Mouse (Mus musculus) ovary, adult 18-20 months (tissue): Measurements from ENCODE around the gene Prpf38a.
A peak's percentile ranks its signal among the peaks of the same experiment; 100 is the strongest.

ENCODE experiments used
- DNase-seq: peaks from one replicate; pipeline ENCODE4 v3.0.0; 2022; ENCODE audit warnings: low spot score, mixed read lengths

The Prpf38a gene

GRCm38 (mm10) chr4:108578840-108579742 is at the start of gene Prpf38a, which contains the start of gene Orc1:
TSS of gene Prpf38a (minus strand) at chr4:108579336.
TSS of gene Orc1 (plus strand) at chr4:108579423.
- peak; percentile 92 for DNase-seq

GRCm38 (mm10) chr4:108627066-108627465 is 47.9 kb upstream of the Prpf38a start:
- no peak for DNase-seq

GRCm38 (mm10) chr4:108621504-108621903 is 42.4 kb upstream of the Prpf38a start:
- no peak for DNase-seq

GRCm38 (mm10) chr4:108620536-108620935 is 41.4 kb upstream of the Prpf38a start:
- DNase-seq: no peak

GRCm38 (mm10) chr4:108619587-108620341 is 40.6 kb upstream of the Prpf38a start, which contains the start of gene Cc2d1b:
TSS of gene Cc2d1b (plus strand) at chr4:108619940.
- peak; percentile 83 for DNase-seq

GRCm38 (mm10) chr4:108619165-108619564 is 40.0 kb upstream of the Prpf38a start:
- DNase-seq: no peak

GRCm38 (mm10) chr4:108618586-108618985 is 39.5 kb upstream of the Prpf38a start:
- no peak for DNase-seq

GRCm38 (mm10) chr4:108610935-108611334 is 31.8 kb upstream of the Prpf38a start:
- no peak for DNase-seq

- no peak for DNase-seq
Measured at GRCm38 (mm10) chr4:108608651-108609050, 29.5 kb upstream of the Prpf38a start.

GRCm38 (mm10) chr4:108601870-108602269 is 22.7 kb upstream of the Prpf38a start:
- no peak for DNase-seq

- DNase-seq: no peak
Measured at GRCm38 (mm10) chr4:108598306-108598705, 19.2 kb upstream of the Prpf38a start.

- no peak for DNase-seq
Measured at GRCm38 (mm10) chr4:108595785-108596184, 16.6 kb upstream of the Prpf38a start.

- DNase-seq: no peak
Measured at GRCm38 (mm10) chr4:108593376-108593775, 14.2 kb upstream of the Prpf38a start.

GRCm38 (mm10) chr4:108579743-108580411 is 741 bp upstream of the Prpf38a start:
- DNase-seq: no peak

GRCm38 (mm10) chr4:108572644-108573043 is 6.5 kb downstream of the Prpf38a start:
- no peak for DNase-seq

- DNase-seq: no peak
Measured at GRCm38 (mm10) chr4:108565026-108565425, 14.1 kb downstream of the Prpf38a start.

GRCm38 (mm10) chr4:108539701-108540100 is 39.4 kb downstream of the Prpf38a start:
- no peak for DNase-seq
